Mouse (Mus musculus) hematopoietic stem cell, adult 5-6 weeks (primary cell): ENCODE data around the gene Cdc14b. TPM values are rescaled to one million over a fixed set of nuclear protein-coding genes. Genes with fewer than 3 reads are reported as not detected.

Source experiments
- ATAC-seq, 2 experiments: fragments of 125-278 bp in 1 of 2; replicated peaks in 1 of 2; 2 replicates each; pipeline ENCODE4 v1.8.0; 2016 to 2017; ENCODE audit warnings: inconsistent platforms in 2 of 2, mild to moderate bottlenecking in 2 of 2, moderate number of reproducible peaks in 2 of 2, low read depth in 1 of 2, moderate TSS enrichment in 1 of 2; ENCODE audit not compliant: low FRiP score in 2 of 2, poor library complexity in 2 of 2, severe bottlenecking in 2 of 2, insufficient read depth in 1 of 2, low TSS enrichment in 1 of 2
- total RNA-seq: library from RNA; stranded (forward); fragments of 172-1452, 232-1000 nt; gene quantifications from 2 replicates; pipeline ENCODE4 v1.2.3, GENCODE M21; 2017

The Cdc14b gene
- total RNA-seq, 1 experiment from 2014 or later: 3.9 TPM

DNA sequence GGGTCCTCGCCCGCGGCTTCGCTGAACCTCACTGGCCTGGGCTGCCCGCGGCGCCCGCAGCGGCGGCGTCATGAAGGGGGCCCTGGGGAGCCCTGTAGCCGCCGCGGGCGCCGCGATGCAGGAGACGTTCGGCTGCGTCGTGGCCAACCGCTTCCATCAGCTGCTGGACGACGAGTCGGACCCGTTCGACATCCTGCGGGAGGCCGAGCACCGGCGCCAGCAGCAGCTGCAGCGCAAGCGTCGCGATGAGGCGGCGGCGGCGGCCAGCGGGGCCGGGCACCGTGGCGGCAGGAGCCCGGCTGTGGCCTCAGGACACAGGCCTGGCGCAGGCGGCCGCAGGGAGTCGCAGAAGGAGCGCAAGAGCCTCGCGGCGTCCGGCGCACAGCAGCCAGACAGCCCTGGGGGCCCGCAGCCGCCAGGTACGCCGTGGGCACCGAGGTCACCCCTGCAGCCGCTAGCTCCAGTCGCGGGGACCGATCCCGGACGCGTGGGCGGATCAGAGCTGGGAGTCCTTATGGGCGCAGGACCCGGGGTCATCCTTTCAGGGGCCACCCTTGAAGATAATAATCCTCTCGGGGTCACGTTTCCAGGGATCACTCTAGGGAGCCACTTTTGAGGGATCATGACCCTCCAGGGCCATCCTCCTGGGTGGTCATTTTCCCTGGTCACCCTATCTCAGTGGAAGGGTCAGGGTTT, 113.0 kb downstream of the Cdc14b start:
- no peak for ATAC-seq

DNA sequence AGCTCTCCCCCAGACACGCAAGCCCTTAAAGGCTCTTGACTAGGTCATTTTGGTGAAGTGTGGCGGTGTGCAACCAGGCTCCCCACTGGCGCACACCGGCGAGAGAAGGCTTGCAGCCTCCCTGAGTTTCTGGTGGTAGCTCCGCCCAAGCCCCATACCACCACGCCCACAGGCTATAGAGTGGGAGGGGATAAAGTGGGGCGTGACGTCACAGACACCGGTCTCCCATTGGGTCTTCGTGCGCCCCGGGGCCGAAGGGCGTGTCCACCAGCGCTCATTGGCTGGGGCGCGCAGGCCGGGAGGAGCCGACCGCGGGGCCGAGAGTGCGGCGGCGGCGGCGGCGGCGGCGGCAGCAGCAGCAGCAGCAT, 113.6 kb downstream of the Cdc14b start, which contains the start of gene Habp4:
Gene Habp4, plus strand, starts transcription at position 277 of the 368 bp plus-strand sequence.
- peak; percentile 99 for ATAC-seq

DNA sequence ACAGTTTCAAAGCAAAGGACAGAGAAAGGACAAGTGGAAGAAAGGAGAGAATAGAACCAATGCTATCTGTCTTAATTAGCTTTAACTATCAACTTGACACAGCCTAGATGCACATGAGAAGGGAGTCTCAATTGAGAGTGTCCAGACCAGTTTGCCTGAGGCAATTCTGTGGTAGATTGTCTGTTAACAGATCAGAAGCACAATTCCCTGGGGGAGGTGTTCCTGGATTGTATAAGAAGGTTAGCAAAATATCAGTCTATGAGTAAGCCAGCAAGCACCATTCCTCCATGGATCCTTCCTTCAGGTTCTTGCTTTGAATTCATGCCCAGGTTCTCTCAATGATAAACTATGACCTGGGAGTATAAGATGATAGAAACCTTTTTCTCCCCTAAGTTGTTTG, 118.1 kb downstream of the Cdc14b start:
- ATAC-seq: no peak

DNA sequence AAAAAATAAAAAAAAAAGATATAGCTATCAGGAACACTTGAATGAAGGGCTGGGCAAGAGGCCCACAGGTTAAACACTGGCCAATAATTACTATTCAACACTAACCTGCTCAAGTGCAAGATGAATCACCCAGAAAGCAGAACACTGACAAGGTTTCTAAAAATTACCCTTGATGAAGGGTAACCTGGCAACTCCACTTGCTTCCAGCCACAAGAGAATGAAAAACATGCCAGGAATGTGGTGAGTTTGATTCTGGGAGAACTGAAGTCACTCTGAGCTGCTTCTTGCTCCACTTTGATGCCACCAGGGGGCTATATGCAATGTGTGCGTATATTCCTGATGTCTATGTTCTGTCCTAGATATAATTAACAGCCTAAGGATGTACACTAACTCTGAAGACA, 119.9 kb downstream of the Cdc14b start:
- no peak for ATAC-seq

DNA sequence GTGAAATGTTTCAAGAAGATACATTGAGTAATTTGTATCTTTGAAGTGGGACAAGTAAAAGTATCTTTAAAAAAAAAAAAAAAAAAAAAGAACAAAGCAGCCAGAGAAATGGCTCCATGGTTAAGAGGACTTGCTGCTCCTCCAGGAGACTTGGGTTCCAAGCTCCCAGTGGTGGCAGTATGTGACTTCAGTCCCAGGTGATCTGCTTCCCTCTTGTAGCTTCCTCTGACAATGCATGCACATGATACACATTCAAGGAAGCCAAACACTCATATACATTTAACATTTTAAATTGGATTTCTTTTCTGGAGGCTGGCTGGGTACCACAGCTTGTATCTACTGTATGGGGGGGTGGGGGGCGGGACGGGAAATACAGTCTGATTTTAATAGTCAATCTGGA, 120.4 kb downstream of the Cdc14b start:
- ATAC-seq: no peak

DNA sequence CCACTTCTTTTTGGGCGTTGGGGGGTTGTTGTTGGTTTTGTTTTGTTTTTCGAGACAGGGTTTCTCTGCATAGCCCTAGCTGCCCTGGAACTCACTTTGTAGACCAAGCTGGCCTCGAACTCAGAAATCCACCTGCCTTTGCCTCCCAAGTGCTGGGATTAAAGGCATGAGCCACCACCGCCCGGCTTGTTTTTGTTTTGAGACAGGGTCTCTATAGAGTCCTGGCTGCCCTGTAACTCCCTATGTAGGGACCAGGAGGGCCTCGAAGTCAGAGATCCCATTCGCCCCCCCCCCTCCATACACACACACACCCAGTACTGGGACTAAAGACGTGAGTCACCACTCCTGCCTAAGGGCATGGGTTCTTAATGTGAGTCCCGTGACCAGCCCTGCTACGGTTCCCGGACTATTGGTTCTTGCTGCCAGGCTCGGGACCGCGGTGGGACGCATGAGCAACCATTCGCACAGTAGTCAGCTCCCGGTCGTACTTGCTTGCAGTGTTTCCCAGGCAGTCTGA, 121.3 kb downstream of the Cdc14b start:
- no peak for ATAC-seq

DNA sequence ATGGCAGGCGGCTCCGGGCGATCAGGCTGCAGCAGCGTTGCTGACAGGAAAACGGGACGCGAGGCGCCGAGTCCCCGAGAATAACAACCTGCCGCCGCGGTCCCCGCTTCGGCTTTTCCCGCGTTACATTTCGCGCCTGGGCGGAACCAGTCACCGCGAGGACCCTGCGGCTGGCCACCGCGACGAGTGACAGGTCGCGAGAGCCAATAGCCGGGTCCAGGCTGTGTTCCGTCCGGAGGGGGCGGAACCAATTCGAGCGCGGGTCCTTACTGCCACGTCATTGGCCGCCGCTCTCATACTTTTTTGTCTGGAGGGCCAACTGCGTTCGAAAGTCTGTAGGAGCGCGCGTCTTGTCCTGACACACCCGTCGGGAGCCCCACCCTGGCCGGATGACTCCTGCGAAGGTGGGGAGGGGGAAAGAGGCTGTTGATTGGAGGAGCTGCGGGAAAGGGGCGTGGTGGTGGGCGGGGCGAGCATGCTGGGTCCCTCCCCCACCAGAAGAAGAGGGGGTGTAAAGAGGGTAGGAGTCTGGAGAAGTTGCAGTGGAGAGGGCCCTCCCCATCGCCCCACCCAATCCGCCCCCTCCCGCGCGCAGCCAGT, 121.9 kb downstream of the Cdc14b start, which contains the start of gene Zfp367:
Gene Zfp367, minus strand, starts transcription at position 120 of the 600 bp plus-strand sequence.
- peak; percentile 93 to 94 for ATAC-seq

DNA sequence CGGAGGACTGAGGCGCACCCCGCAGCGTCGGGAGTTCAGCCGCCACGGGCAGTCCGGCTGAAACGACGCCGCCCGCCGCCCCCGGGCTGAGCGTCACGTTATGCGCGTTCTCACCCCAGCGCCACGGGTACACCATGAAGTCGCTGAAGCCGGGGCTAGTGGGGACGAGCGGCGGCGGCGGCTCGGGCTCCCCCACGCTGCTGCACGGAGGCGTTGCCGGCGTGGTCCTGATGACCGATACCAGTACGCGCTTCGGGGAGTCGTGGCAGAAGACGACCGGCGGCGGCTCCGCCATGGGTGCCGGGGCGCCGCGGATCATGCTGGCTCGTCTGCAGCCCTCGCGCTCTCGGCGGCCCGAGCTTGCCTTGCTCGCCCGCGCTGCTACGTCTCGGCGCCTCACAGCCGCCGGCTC, 122.4 kb downstream of the Cdc14b start:
- ATAC-seq: no peak

DNA sequence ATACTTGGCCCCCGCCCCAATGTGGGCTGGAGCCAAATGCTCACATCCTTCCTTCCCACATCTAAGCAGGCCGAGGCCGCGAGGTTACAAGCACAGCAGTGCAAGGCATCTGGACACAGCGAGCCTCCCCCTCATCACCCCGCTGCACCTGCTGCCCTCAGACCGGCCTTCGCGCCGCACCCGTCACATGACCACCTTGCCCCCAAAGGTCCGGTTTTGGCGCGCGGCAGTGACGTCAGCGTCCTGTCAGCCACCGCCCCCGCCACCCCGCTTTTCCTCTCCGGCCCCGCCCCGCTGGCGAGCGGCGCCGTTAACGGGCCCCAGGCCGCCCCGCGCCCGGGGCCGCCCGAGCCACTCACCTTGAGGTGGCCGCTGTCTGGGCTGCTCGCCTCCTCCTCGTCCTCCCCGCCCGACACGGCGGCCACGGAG, 122.8 kb downstream of the Cdc14b start:
- ATAC-seq: peak; percentile 9 to 25; a peak in 3 of 4 replicates

DNA sequence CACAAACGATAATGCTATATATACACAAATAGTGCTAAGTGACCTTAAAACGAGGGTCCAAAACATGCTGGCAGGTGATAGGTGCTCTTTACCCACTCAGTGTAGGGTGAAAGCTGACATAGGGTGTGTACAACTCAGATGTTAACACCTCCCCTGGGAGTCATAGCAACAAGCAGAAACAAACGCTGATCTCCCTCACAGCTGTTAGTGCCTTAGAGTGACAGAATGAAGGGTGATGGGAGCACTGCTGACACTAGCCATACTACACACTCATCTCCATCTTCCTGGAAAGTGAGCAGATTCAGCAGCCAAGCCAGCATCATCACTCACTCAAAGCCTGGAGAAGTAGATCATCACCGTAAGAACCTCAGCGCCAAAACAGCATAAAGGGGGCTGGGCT, 125.0 kb downstream of the Cdc14b start:
- no peak for ATAC-seq

Other genes with a start within 250 kb of the Cdc14b start
- gene Hsd17b3, start 186.1 kb downstream of the Cdc14b start, total RNA-seq: not detected in 2 replicates
- gene Slc35d2, start 145.9 kb downstream of the Cdc14b start, total RNA-seq: 23.4 and 24.6 TPM in 2 replicates
- 70.6 and 125 TPM in 2 replicates for gene Zfp367, start 122.1 kb downstream of the Cdc14b start, total RNA-seq
- 2.5 and 4.8 TPM in 2 replicates for gene Habp4, start 113.5 kb downstream of the Cdc14b start, total RNA-seq
- 84.9 and 103 TPM in 2 replicates for gene Aaed1, start 37.4 kb upstream of the Cdc14b start, total RNA-seq
- gene Ctsl, start 95.6 kb upstream of the Cdc14b start, total RNA-seq: 84.4 and 135 TPM in 2 replicates
- gene Cdk20, start 157.0 kb upstream of the Cdc14b start, total RNA-seq: 6.1 and 6.4 TPM in 2 replicates
- gene Fam240b, start 222.5 kb upstream of the Cdc14b start, total RNA-seq: not detected in 2 replicates